Comparison of ENCODE assay signal across 18 mouse cellular contexts in the genomic region with DNA sequence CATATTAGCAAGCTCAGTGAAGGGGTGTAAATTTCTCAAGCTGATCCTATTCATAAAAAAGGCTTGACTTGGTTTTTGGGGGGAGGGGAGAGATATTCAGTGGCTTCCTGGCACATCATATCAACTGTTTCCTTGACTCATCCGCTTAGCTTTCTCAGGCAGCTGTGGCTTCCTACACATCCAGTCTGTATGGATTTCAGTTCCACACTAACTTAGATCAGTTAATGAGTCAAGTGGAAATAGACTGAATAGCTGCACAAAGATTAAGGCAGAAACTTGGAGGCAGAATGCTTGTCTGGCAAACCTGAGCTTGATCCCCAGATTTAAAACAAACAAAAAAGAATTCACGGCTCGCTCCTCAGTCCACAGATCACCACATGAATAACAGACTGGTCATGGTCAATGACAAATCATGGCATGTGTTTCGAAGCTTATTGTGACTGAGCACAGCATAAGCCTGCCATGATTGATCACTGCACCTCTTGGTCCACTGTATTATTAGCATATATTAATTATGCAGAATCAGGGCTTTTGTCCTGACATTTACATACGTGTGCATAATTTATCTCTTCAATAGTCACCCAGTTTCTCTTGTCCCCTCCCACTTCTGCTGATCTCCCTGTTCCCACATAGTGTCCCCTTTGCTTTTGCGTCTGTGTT. TPM values are rescaled to one million over a fixed set of nuclear protein-coding genes. Genes with fewer than 3 reads are reported as not detected.
DNase-seq lines count a peak whose midpoint lies in the region; ATAC-seq and TF ChIP-seq lines count a peak whose summit lies in the region.
"Had no signal": no experiment of that assay in that cellular context is flagged by ENCODE, and none has a peak within 500 bp of the region (broad histone marks: within the 10 kb centered on the region; RNA-seq: fewer than 3 reads in every experiment).

No protein-coding gene starts in this region.

- no peak for ATAC-seq in heart, embryonic 12.5 days (ENCODE audit: insufficient number of reproducible peaks, low FRiP score)
- peak; percentile 73; the same call in 1 of the 2 replicates for ATAC-seq in neural tube, embryonic 11.5 days (ENCODE audit: insufficient read depth, low FRiP score, low TSS enrichment)
- 0 out of 2 replicates have a peak, but pooled peaks have one; percentile 49 for ATAC-seq in hindbrain, embryonic 13.5 days (ENCODE audit: low FRiP score)
- ATAC-seq: activated CD4-positive, CD25-positive, alpha-beta regulatory T cell, adult 4 months; Patski had no signal

- H3K9me3 ChIP-seq in heart, embryonic 10.5 days = no peaks in the 10 kb centered on the region
- no peaks in the 10 kb centered on the region for H3K9me3 ChIP-seq in heart, embryonic 12.5 days (replicated peaks)
- H3K9me3 ChIP-seq in neural tube, embryonic 11.5 days (ENCODE audit: control insufficient read depth, low read length) = no peaks in the 10 kb centered on the region
- H3K9me3 ChIP-seq in hindbrain, embryonic 13.5 days = no peaks in the 10 kb centered on the region
- H3K9me3 ChIP-seq: liver, embryonic 13.5 days; lung, embryonic 15.5 days had no signal

- no peak overlapping the region for H3K4me3 ChIP-seq in heart, embryonic 10.5 days
- no peak overlapping the region for H3K4me3 ChIP-seq in heart, embryonic 12.5 days
- H3K4me3 ChIP-seq in neural tube, embryonic 11.5 days (ENCODE audit: low read depth, low read length) = no peak overlapping the region
- H3K4me3 ChIP-seq in hindbrain, embryonic 13.5 days = no peak overlapping the region
- H3K4me3 ChIP-seq in myocyte = no peak overlapping the region
- H3K4me3 ChIP-seq: liver, embryonic 13.5 days; lung, embryonic 15.5 days had no signal

- 81% methylated on average over 6 of the region's 6 CpGs for whole genome bisulfite sequencing in heart, embryonic 10.5 days
- 72% methylated on average over 6 of the region's 6 CpGs for WGBS in heart, embryonic 12.5 days
- 64% methylated on average over 6 of the region's 6 CpGs for WGBS in neural tube, embryonic 11.5 days
- 41% methylated on average over 6 of the region's 6 CpGs for WGBS in hindbrain, embryonic 13.5 days

- no peak overlapping the region for H3K27ac ChIP-seq in heart, embryonic 10.5 days
- H3K27ac ChIP-seq in heart, embryonic 12.5 days (ENCODE audit: poor library complexity, severe bottlenecking) = no peak overlapping the region
- no peak overlapping the region for H3K27ac ChIP-seq in neural tube, embryonic 11.5 days (ENCODE audit: low read depth, low read length)
- no peak overlapping the region for H3K27ac ChIP-seq in hindbrain, embryonic 13.5 days
- H3K27ac ChIP-seq: liver, embryonic 13.5 days; lung, embryonic 15.5 days; macrophage had no signal

- no peaks in the 10 kb centered on the region for H3K27me3 ChIP-seq in heart, embryonic 10.5 days (ENCODE audit: insufficient read depth, poor library complexity, severe bottlenecking)
- no peaks in the 10 kb centered on the region for H3K27me3 ChIP-seq in heart, embryonic 12.5 days (replicated peaks)
- H3K27me3 ChIP-seq in neural tube, embryonic 11.5 days (ENCODE audit: control insufficient read depth, insufficient read depth, low read length) = no peaks in the 10 kb centered on the region
- H3K27me3 ChIP-seq in hindbrain, embryonic 13.5 days = no peaks in the 10 kb centered on the region
- H3K27me3 ChIP-seq in myocyte (ENCODE audit: control insufficient read depth, insufficient read depth, insufficient read length) = no peaks in the 10 kb centered on the region
- H3K27me3 ChIP-seq: liver, embryonic 13.5 days; lung, embryonic 15.5 days; Patski had no signal

- no peak overlapping the region for H3K4me2 ChIP-seq in heart, embryonic 12.5 days
- H3K4me2 ChIP-seq in neural tube, embryonic 11.5 days (ENCODE audit: low read depth) = no peak overlapping the region
- peak overlapping the region; percentile 13; the same call in 1 of the 2 replicates for H3K4me2 ChIP-seq in hindbrain, embryonic 13.5 days
- peak overlapping the region; percentile 27 for H3K4me2 ChIP-seq in myocyte (ENCODE audit: low read depth)
- H3K4me2 ChIP-seq: liver, embryonic 13.5 days; lung, embryonic 15.5 days had no signal

- H3K9ac ChIP-seq in heart, embryonic 12.5 days = no peak overlapping the region
- H3K9ac ChIP-seq in neural tube, embryonic 11.5 days (ENCODE audit: low read length) = no peak overlapping the region
- no peak overlapping the region for H3K9ac ChIP-seq in hindbrain, embryonic 13.5 days
- H3K9ac ChIP-seq: liver, embryonic 13.5 days; lung, embryonic 15.5 days had no signal

- no peaks in the 10 kb centered on the region for H3K79me2 ChIP-seq in myocyte (ENCODE audit: control insufficient read depth, insufficient read depth)

- H3ac ChIP-seq in myocyte (ENCODE audit: control insufficient read depth, insufficient read length) = no peak overlapping the region

- no peaks in the 10 kb centered on the region for H3K4me1 ChIP-seq in heart, embryonic 10.5 days
- H3K4me1 ChIP-seq in heart, embryonic 12.5 days (replicated peaks) = no peaks in the 10 kb centered on the region
- no peaks in the 10 kb centered on the region for H3K4me1 ChIP-seq in neural tube, embryonic 11.5 days (ENCODE audit: control insufficient read depth, insufficient read depth, low read length)
- peaks cover 12% of the 10 kb centered on the region for H3K4me1 ChIP-seq in hindbrain, embryonic 13.5 days (replicated peaks)
- H3K4me1 ChIP-seq: liver, embryonic 13.5 days had no signal

- TF ChIP-seq POLR2A in myocyte (IDR thresholded peaks at IDR 0.05; ENCODE audit: insufficient read length, low read depth) = no peak

- no peaks in the 10 kb centered on the region for H3K36me3 ChIP-seq in heart, embryonic 10.5 days
- no peaks in the 10 kb centered on the region for H3K36me3 ChIP-seq in heart, embryonic 12.5 days
- no peaks in the 10 kb centered on the region for H3K36me3 ChIP-seq in neural tube, embryonic 11.5 days (ENCODE audit: control insufficient read depth, insufficient read depth, low read length)
- no peaks in the 10 kb centered on the region for H3K36me3 ChIP-seq in hindbrain, embryonic 13.5 days
- no peaks in the 10 kb centered on the region for H3K36me3 ChIP-seq in myocyte (ENCODE audit: control insufficient read depth, insufficient read depth)
- H3K36me3 ChIP-seq: liver, embryonic 13.5 days; lung, embryonic 15.5 days had no signal

- peak; percentile 31 for DNase-seq in heart, embryonic 10.5 days (ENCODE audit: low spot score)
- DNase-seq in neural tube, embryonic 11.5 days (ENCODE audit: low spot score) = no peak
- DNase-seq in neural tube, embryonic 10.5 days (ENCODE audit: extremely low spot score, low spot score) = no peak
- no peak for DNase-seq in thymus, postnatal 14 days
- DNase-seq: adrenal gland, postnatal 14 days; cerebellum, adult 9-10 months; heart, adult 18-20 months; kidney, postnatal 4 days; liver, embryonic 13.5 days; retina, postnatal 1 day; thymus, adult 2 months had no signal

TF ChIP-seq in myocyte, 11 proteins besides CTCF, POLR2A, EP300 and RAD21:
- TF ChIP-seq E2F4 (IDR thresholded peaks at IDR 0.05; ENCODE audit: insufficient read depth) (no peak), POLR2AphosphoS2 (IDR thresholded peaks at IDR 0.05; ENCODE audit: insufficient read length, low read depth) (no peak), REST (IDR thresholded peaks at IDR 0.05; ENCODE audit: insufficient read depth, insufficient read length) (no peak), TCF3 (IDR thresholded peaks at IDR 0.05; ENCODE audit: insufficient read length, low read depth) (no peak), TCF12 (IDR thresholded peaks at IDR 0.05; ENCODE audit: insufficient read depth, poor library complexity, severe bottlenecking) (no peak), USF1 (IDR thresholded peaks at IDR 0.05; ENCODE audit: low read depth) (no peak), SRF (IDR thresholded peaks at IDR 0.05; ENCODE audit: control insufficient read depth, insufficient read length, low read depth) (no peak), MYOG (IDR thresholded peaks at IDR 0.05; ENCODE audit: control insufficient read depth in 1 of 3, insufficient read depth in 1 of 3, insufficient read length in 2 of 3, low read depth in 2 of 3) (no peak), MYOD1 (IDR thresholded peaks at IDR 0.05; ENCODE audit: control insufficient read depth in 1 of 3, insufficient read length in 2 of 3, low read depth in 2 of 3) (no peak), MAX (IDR thresholded peaks at IDR 0.05; ENCODE audit: low read depth) (no peak)

RNA-seq across cellular contexts. Expression of a gene that starts 50.0 kb away (rescaled TPM):
- 0.36 TPM in 2 replicates for polyA plus RNA-seq in heart, embryonic 10.5 days (2016; fragmentation: Nextera tagmentation; extraction: Ambion mirVana)
- 0.33 and 0.49 TPM in 2 replicates for polyA plus RNA-seq in heart, embryonic 12.5 days (2016; fragmentation: Nextera tagmentation; extraction: Ambion mirVana)
- 0.16 and 0.18 TPM in 2 replicates for polyA plus RNA-seq in neural tube, embryonic 11.5 days (2014; fragmentation: Nextera tagmentation; extraction: Ambion mirVana)
- 0.26 and 0.32 TPM in 2 replicates for polyA plus RNA-seq in hindbrain, embryonic 13.5 days (2015; fragmentation: Nextera tagmentation; extraction: Ambion mirVana)
- polyA plus RNA-seq in myocyte (2012; fragmentation: generic; extraction: Trizol) = 0.19 TPM
- polyA plus RNA-seq: macrophage had no signal

RNA-seq across cellular contexts. Expression of a gene that starts 50.1 kb away (rescaled TPM):
- 0.20 and 0.30 TPM in 2 replicates for polyA plus RNA-seq in heart, embryonic 10.5 days (2016; fragmentation: Nextera tagmentation; extraction: Ambion mirVana)
- 0.54 and 0.60 TPM in 2 replicates for polyA plus RNA-seq in heart, embryonic 12.5 days (2016; fragmentation: Nextera tagmentation; extraction: Ambion mirVana)
- polyA plus RNA-seq in neural tube, embryonic 11.5 days (2014; fragmentation: Nextera tagmentation; extraction: Ambion mirVana) = 0.11 and 0.18 TPM in 2 replicates
- polyA plus RNA-seq in hindbrain, embryonic 13.5 days (2015; fragmentation: Nextera tagmentation; extraction: Ambion mirVana) = 0.23 and 0.25 TPM in 2 replicates
- polyA plus RNA-seq in myocyte (2012; fragmentation: generic; extraction: Trizol) = 0.08 TPM
- polyA plus RNA-seq: macrophage had no signal

Comparison
In these comparisons a context has a peak if more than half of its experiments do, and no peak if none do; other contexts are left out.
1. H3K4me2 ChIP-seq: peak in hindbrain, embryonic 13.5 days (single experiment) and myocyte (single experiment); none in heart, embryonic 12.5 days (single experiment) and neural tube, embryonic 11.5 days (single experiment).